Mouse (Mus musculus): ENCODE measurements around the gene Rpl36a. TPM values are rescaled to one million over a fixed set of nuclear protein-coding genes. Genes with fewer than 3 reads are reported as not detected.

Rpl36a gene
- polyA plus RNA-seq, 1 experiment from 2014 or later, result 609 TPM

DNA sequence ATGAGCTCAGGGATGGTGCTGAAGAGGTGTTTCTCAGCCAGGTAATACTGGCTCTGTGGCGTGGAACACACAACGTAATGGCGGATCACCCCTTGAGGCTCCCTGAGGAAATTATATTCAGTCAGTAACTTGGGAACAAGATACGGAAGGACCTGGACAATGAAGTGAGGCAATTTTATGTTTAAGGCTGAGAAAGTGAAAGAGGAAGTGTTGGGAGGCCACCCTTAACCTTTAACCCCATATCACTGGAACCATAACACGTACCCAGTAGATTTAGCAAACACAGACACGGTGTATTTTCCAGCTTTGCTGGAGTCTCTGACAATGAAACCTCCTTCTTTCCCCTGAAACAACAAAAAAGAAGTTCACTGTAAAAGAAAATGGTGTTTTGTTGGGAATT, 31.0 kb upstream of the Rpl36a start:
- WGBS, result 63% methylated on average over 6 of the region's 6 CpGs
- Histone ChIP-seq H3K27me3 (replicated peaks; ENCODE audit: control insufficient read depth, insufficient read depth, low read length) (no peaks in the 10 kb centered on the region), H3K4me2 (ENCODE audit: low read length) (no peak overlapping the region), H3K9me3 (ENCODE audit: control insufficient read depth, low read length) (no peaks in the 10 kb centered on the region), H3K4me3 (ENCODE audit: low read depth, low read length) (no peak overlapping the region), H3K4me1 (replicated peaks; ENCODE audit: control insufficient read depth, insufficient read depth, low read length) (no peaks in the 10 kb centered on the region), H3K9ac (ENCODE audit: low read length) (no peak overlapping the region), H3K27ac (ENCODE audit: low read depth) (no peak overlapping the region), H3K36me3 (ENCODE audit: control insufficient read depth, insufficient read depth, low read length) (no peaks in the 10 kb centered on the region)
- ATAC-seq (replicated peaks; ENCODE audit: low FRiP score, low TSS enrichment, low read depth) (no peak), DNase-seq (ENCODE audit: low spot score) (no peak)

DNA sequence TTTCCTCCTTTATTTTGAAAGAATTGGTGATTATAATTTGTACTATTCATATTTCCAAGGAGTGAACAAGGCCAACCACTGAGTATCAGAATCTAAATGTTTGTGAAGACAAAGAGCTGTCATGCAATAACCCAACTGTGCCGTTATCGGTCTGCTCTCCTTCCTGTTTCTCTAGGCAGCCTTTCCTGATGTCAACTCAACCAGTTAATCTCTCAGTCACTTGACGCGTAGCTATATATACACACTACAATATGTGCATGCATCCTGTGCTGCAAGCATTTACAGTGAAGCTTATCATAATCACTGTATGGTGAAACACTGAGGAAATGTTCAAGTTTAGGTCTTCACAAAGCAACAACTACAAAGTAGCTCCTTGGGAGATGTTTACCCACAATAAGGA, 21.1 kb upstream of the Rpl36a start:
- no peak overlapping the region for H3K4me2 ChIP-seq (ENCODE audit: low read length)
- ATAC-seq (replicated peaks; ENCODE audit: low FRiP score, low TSS enrichment, low read depth) (no peak), DNase-seq (ENCODE audit: low spot score) (no peak)
- WGBS, result 78% methylated on average over 4 of the region's 4 CpGs
- H3K9me3 ChIP-seq (ENCODE audit: control insufficient read depth, low read length), result no peaks in the 10 kb centered on the region
- H3K36me3 ChIP-seq (ENCODE audit: control insufficient read depth, insufficient read depth, low read length), result no peaks in the 10 kb centered on the region
- H3K9ac ChIP-seq (ENCODE audit: low read length), result no peak overlapping the region
- H3K27ac ChIP-seq (ENCODE audit: low read depth), result no peak overlapping the region
- H3K4me1 ChIP-seq (replicated peaks; ENCODE audit: control insufficient read depth, insufficient read depth, low read length), result no peaks in the 10 kb centered on the region
- H3K4me3 ChIP-seq (ENCODE audit: low read depth, low read length), result no peak overlapping the region
- H3K27me3 ChIP-seq (replicated peaks; ENCODE audit: control insufficient read depth, insufficient read depth, low read length), result 0 out of 2 replicates have a peak, but pooled peaks cover 6% of the 10 kb centered on the region

DNA sequence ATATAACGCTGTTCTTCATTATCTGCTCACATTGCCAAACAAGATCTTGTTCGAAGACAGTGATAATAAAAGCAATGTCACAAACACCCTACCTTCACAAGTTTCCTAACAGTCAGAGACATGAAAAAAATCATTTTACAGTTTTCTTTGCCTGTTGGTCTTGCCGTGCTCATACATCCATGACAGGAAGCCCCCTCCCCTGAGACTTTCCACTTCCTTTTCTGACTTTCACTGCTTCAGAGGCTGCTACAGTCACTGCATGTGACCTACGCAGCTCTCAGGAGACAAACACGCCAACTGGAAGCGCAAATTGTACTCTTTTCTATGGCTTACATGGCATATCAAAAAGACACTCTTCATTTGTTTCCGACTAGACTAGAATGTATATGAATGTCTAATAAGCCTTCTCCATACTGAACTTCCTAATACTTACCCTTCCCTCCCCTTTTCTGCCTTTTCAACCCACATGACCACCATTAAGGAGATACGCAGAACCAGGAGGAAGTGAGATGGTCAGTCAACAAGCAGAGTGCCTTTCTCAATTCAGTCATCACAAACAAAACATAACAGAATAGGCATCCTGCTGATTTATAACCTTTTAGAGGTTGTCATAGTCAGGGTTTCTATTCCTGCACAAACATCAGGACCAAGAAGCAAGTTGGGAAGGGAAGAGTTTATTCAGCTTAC, 18.8 kb upstream of the Rpl36a start:
- H3K4me1 ChIP-seq (replicated peaks; ENCODE audit: control insufficient read depth, insufficient read depth, low read length), result no peaks in the 10 kb centered on the region
- no peaks in the 10 kb centered on the region for H3K9me3 ChIP-seq (ENCODE audit: control insufficient read depth, low read length)
- WGBS, result 79% methylated on average over 8 of the region's 8 CpGs
- no peak overlapping the region for H3K27ac ChIP-seq (ENCODE audit: low read depth)
- no peak for ATAC-seq (replicated peaks; ENCODE audit: low FRiP score, low TSS enrichment, low read depth)
- no peak overlapping the region for H3K9ac ChIP-seq (ENCODE audit: low read length)
- H3K36me3 ChIP-seq (ENCODE audit: control insufficient read depth, insufficient read depth, low read length), result no peaks in the 10 kb centered on the region
- H3K27me3 ChIP-seq (replicated peaks; ENCODE audit: control insufficient read depth, insufficient read depth, low read length), result 0 out of 2 replicates have a peak, but pooled peaks cover 6% of the 10 kb centered on the region
- DNase-seq (ENCODE audit: low spot score), result no peak
- H3K4me2 ChIP-seq (ENCODE audit: low read length), result no peak overlapping the region
- no peak overlapping the region for H3K4me3 ChIP-seq (ENCODE audit: low read depth, low read length)

DNA sequence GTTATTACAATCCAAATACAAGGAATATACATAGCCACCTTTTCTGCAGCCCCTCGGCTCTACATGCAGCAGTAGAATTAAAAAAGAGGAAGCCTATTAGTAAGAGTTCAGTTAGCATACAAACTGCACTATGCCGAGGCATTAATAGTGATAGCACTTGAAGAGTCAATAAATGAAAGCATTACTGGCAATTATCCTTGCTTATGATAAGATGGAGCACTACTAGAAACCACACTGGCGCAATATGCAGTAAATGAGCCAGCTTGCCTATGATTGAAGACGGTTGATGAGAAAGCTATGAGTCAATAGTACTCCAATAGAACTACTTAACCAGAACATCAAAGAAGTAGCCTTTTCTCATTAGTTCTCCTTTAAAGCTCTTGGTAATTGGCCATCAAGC, 7.6 kb upstream of the Rpl36a start:
- WGBS, result 81% methylated on average over 4 of the region's 4 CpGs
- Histone ChIP-seq H3K36me3 (ENCODE audit: control insufficient read depth, insufficient read depth, low read length) (no peaks in the 10 kb centered on the region), H3K27me3 (replicated peaks; ENCODE audit: control insufficient read depth, insufficient read depth, low read length) (no peaks in the 10 kb centered on the region)

DNA sequence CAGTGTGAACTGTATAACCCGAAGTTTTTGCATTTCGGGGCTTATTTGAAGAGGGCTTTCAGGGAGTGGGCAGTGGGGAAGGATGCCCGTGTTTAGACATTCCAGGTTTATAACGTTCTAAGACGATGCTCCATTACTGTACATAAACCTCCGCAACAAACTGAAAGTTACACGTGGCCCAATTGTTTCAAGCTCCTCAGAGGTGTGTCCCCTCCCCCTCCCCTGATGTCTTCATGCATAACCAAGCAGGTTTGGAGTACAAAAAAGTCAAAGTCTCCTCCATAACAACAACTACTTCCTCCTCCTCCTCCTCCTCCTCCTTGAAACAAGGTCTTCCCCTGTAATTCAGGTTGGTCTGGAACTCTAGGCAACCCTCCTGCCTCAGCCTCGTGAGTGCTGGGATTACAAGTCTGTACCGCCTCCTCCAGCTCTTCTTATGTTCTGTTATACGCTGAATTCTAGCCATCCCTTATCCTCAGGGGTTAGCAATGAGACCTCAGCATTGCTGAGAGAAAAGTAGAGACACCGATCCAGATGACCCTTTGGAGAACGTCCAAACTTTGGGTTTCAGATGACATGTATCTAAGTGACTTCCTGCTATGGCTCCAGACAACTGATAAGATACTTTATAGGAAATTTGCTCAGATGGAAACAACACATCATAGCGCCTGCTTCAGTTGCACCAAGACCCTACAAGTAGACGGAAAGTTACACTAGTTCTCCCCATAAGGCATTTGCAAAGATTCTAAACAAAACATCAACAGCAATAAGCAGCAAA, 4.7 kb upstream of the Rpl36a start:
- no peak overlapping the region for H3K4me2 ChIP-seq (ENCODE audit: low read length)
- H3K27ac ChIP-seq (ENCODE audit: low read depth), result no peak overlapping the region
- no peak for DNase-seq (ENCODE audit: low spot score)
- ATAC-seq (replicated peaks; ENCODE audit: low FRiP score, low TSS enrichment, low read depth), result no peak
- H3K9ac ChIP-seq (ENCODE audit: low read length), result no peak overlapping the region
- WGBS, result 81% methylated on average over 14 of the region's 14 CpGs
- no peaks in the 10 kb centered on the region for H3K4me1 ChIP-seq (replicated peaks; ENCODE audit: control insufficient read depth, insufficient read depth, low read length)
- no peak overlapping the region for H3K4me3 ChIP-seq (ENCODE audit: low read depth, low read length)
- H3K27me3 ChIP-seq (replicated peaks; ENCODE audit: control insufficient read depth, insufficient read depth, low read length), result no peaks in the 10 kb centered on the region
- H3K36me3 ChIP-seq (ENCODE audit: control insufficient read depth, insufficient read depth, low read length), result no peaks in the 10 kb centered on the region
- no peaks in the 10 kb centered on the region for H3K9me3 ChIP-seq (ENCODE audit: control insufficient read depth, low read length)

More for the DNA sequence above, 7.6 kb upstream of the Rpl36a start:
- Histone ChIP-seq H3K9ac (ENCODE audit: low read length) (no peak overlapping the region), H3K4me1 (replicated peaks; ENCODE audit: control insufficient read depth, insufficient read depth, low read length) (no peaks in the 10 kb centered on the region), H3K4me3 (ENCODE audit: low read depth, low read length) (no peak overlapping the region), H3K4me2 (ENCODE audit: low read length) (no peak overlapping the region), H3K27ac (ENCODE audit: low read depth) (no peak overlapping the region), H3K9me3 (ENCODE audit: control insufficient read depth, low read length) (no peaks in the 10 kb centered on the region)
- no peak for ATAC-seq (replicated peaks; ENCODE audit: low FRiP score, low TSS enrichment, low read depth)
- DNase-seq (ENCODE audit: low spot score), result no peak

DNA sequence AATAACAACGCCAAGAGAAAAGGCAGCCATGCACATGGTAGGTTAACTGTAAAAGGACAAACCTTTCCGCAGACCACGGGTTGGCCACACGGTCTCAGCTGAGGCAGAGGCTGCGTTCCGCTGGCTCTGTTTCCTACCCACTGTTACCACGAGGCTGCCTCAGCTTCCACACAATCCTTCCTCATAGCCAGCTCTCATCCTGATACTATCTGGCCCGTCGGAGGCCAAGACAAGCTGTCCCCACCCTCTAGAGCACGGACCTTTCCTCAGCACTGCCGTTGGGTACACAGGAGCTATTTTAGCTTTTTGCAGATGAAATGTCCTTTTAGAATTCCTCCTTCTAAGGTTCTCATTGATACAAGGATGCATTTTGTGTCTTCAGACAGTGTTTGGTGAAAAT, 3.2 kb upstream of the Rpl36a start:
- Histone ChIP-seq H3K27me3 (replicated peaks; ENCODE audit: control insufficient read depth, insufficient read depth, low read length) (no peaks in the 10 kb centered on the region), H3K4me2 (ENCODE audit: low read length) (no peak overlapping the region), H3K9ac (ENCODE audit: low read length) (no peak overlapping the region), H3K4me1 (replicated peaks; ENCODE audit: control insufficient read depth, insufficient read depth, low read length) (no peaks in the 10 kb centered on the region), H3K4me3 (ENCODE audit: low read depth, low read length) (no peak overlapping the region), H3K36me3 (ENCODE audit: control insufficient read depth, insufficient read depth, low read length) (no peaks in the 10 kb centered on the region), H3K27ac (ENCODE audit: low read depth) (no peak overlapping the region), H3K9me3 (ENCODE audit: control insufficient read depth, low read length) (no peaks in the 10 kb centered on the region)
- no peak for ATAC-seq (replicated peaks; ENCODE audit: low FRiP score, low TSS enrichment, low read depth)
- no peak for DNase-seq (ENCODE audit: low spot score)
- 82% methylated on average over 11 of the region's 11 CpGs for WGBS

DNA sequence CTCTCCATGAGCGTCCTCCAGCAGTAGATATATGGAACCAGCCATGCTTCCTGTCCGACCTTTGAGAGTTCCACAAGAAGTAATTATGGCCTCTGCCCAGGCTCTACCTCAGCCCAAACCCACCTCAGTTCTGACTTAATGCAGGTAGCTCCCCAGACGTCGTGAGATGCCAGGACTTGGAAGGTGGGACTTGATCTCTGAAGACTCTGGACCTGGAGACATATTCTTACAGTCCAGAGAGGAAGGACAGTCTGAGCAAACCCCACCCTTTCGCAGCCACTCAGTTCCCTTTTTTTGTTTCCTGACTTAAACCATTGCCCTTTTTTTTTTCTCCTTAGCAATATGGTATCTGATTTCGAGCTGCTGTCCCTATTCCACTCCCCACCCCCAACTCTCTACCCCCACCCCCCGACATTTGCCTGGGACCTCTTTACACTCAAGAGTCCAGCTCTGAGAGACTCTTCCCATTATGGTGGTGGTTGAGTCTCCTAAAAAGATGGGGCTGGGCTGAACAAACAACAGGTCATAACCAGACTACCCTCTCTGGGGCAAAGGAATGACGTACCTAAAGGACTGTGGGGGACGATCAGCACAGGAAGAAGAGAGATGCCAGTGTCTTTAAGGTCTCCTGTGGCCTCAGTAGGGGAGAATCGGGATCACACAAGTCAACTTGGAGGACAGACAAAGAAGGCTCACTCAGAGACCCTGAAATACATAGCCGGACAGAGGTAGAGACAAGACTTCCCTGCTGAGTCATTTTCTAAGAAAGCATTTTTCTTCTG, 2.4 kb upstream of the Rpl36a start, which contains the start of gene Btk:
Btk (minus strand) TSS at position 683 of the 782 bp plus-strand sequence.
- H3K36me3 ChIP-seq (ENCODE audit: control insufficient read depth, insufficient read depth, low read length), result no peaks in the 10 kb centered on the region
- no peak for DNase-seq (ENCODE audit: low spot score)
- WGBS, result 76% methylated on average over 11 of the region's 11 CpGs

DNA sequence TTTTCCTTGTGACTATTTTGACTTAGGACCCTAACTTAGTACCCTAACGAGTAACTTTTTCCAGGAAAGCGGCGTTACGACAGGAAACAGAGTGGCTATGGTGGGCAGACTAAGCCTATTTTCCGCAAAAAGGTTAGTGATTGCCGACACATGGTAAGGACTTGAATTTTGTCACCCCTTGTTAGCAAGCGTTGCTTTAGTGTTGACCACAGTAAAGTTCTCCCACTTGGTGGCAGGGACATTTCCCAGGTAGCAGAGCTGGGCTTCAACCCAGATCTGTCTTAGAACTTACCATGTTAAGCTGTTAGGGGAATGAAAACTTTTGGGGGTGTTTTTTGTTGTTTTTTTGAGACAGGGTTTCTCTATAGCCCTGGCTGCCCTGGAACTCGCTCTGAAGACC, 993 bp downstream of the Rpl36a start:
- ATAC-seq (replicated peaks; ENCODE audit: low FRiP score, low TSS enrichment, low read depth) (no peak), DNase-seq (ENCODE audit: low spot score) (no peak)
- Histone ChIP-seq H3K9me3 (ENCODE audit: control insufficient read depth, low read length) (no peaks in the 10 kb centered on the region), H3K4me3 (ENCODE audit: low read depth, low read length) (peak overlapping the region; percentile 52), H3K4me1 (replicated peaks; ENCODE audit: control insufficient read depth, insufficient read depth, low read length) (no peaks in the 10 kb centered on the region), H3K27ac (ENCODE audit: low read depth) (no peak overlapping the region), H3K9ac (ENCODE audit: low read length) (peak overlapping the region; percentile 74), H3K36me3 (ENCODE audit: control insufficient read depth, insufficient read depth, low read length) (peaks cover 7% of the 10 kb centered on the region), H3K4me2 (ENCODE audit: low read length) (peak overlapping the region; percentile 66), H3K27me3 (replicated peaks; ENCODE audit: control insufficient read depth, insufficient read depth, low read length) (no peaks in the 10 kb centered on the region)
- 29% methylated on average over 8 of the region's 8 CpGs for WGBS

More for the DNA sequence above, 2.4 kb upstream of the Rpl36a start, which contains the start of gene Btk:
- H3K9me3 ChIP-seq (ENCODE audit: control insufficient read depth, low read length), result no peaks in the 10 kb centered on the region
- H3K27ac ChIP-seq (ENCODE audit: low read depth), result no peak within 1 kb of the TSS
- H3K4me3 ChIP-seq (ENCODE audit: low read depth, low read length), result no peak within 1 kb of the TSS
- H3K4me2 ChIP-seq (ENCODE audit: low read length), result no peak within 1 kb of the TSS
- no peak within 1 kb of the TSS for H3K9ac ChIP-seq (ENCODE audit: low read length)
- no peaks in the 10 kb centered on the region for H3K27me3 ChIP-seq (replicated peaks; ENCODE audit: control insufficient read depth, insufficient read depth, low read length)
- H3K4me1 ChIP-seq (replicated peaks; ENCODE audit: control insufficient read depth, insufficient read depth, low read length), result no peaks in the 10 kb centered on the region
- no peak for ATAC-seq (replicated peaks; ENCODE audit: low FRiP score, low TSS enrichment, low read depth)

All from intestine, embryonic 14.5 days (tissue).